Mouse (Mus musculus) megakaryocyte, adult 5-6 weeks (primary cell): ENCODE measurements around the gene Dlat. TPM values are rescaled to one million over a fixed set of nuclear protein-coding genes. Genes with fewer than 3 reads are reported as not detected.

ENCODE experiments used
- ATAC-seq: 2 replicates; pipeline ENCODE4 v1.8.0; 2016; ENCODE audit warnings: mild to moderate bottlenecking, inconsistent platforms; ENCODE audit not compliant: poor library complexity, severe bottlenecking
- total RNA-seq, 2 experiments: library from RNA; stranded (forward) in 1 of 2; stranded (reverse) in 1 of 2; fragments of 153-499, 151-499 nt in 1 of 2; fragments of 221-1000, 200-1000 nt in 1 of 2; gene quantifications; 2 replicates each; pipeline versions ENCODE4 v1.2.3 to v1.2.4; 2015 to 2017

Gene Dlat
- total RNA-seq (2015) (27.6 and 28.5 TPM in 2 replicates), total RNA-seq (2017) (21.7 and 34.4 TPM in 2 replicates)

GRCm38 (mm10) chr9:50659392-50660217 is at the start of gene Dlat:
TSS of gene Dlat (minus strand) at chr9:50659780.
- peak; percentile 94 for ATAC-seq

GRCm38 (mm10) chr9:50709108-50709507 is 49.5 kb upstream of the Dlat start:
- ATAC-seq = no peak

GRCm38 (mm10) chr9:50704907-50705306 is 45.3 kb upstream of the Dlat start:
- no peak for ATAC-seq

GRCm38 (mm10) chr9:50700921-50701691 is 41.5 kb upstream of the Dlat start:
- ATAC-seq = no peak

GRCm38 (mm10) chr9:50698418-50699409 is 39.1 kb upstream of the Dlat start:
- ATAC-seq = peak; percentile 47; the same call in 1 of the 2 replicates

GRCm38 (mm10) chr9:50697706-50698041 is 38.1 kb upstream of the Dlat start:
- peak; percentile 60 for ATAC-seq

- no peak for ATAC-seq
Measured at GRCm38 (mm10) chr9:50696851-50697705, 37.5 kb upstream of the Dlat start.

- no peak for ATAC-seq
Measured at GRCm38 (mm10) chr9:50695153-50695552, 35.6 kb upstream of the Dlat start.

GRCm38 (mm10) chr9:50693631-50694030 is 34.1 kb upstream of the Dlat start:
- ATAC-seq = peak; percentile 56; the same call in 1 of the 2 replicates

GRCm38 (mm10) chr9:50692626-50693580 is 33.3 kb upstream of the Dlat start:
- no peak for ATAC-seq

- ATAC-seq = 0 out of 2 replicates have a peak, but pooled peaks have one; percentile 27
Measured at GRCm38 (mm10) chr9:50686866-50687652, 27.5 kb upstream of the Dlat start.

GRCm38 (mm10) chr9:50681727-50682126 is 22.1 kb upstream of the Dlat start:
- peak; percentile 56; the same call in 1 of the 2 replicates for ATAC-seq

- no peak for ATAC-seq
Measured at GRCm38 (mm10) chr9:50679406-50679805, 19.8 kb upstream of the Dlat start.

- ATAC-seq = no peak
Measured at GRCm38 (mm10) chr9:50674771-50675170, 15.2 kb upstream of the Dlat start.

- ATAC-seq = peak; percentile 95
Measured at GRCm38 (mm10) chr9:50670690-50671089, 11.1 kb upstream of the Dlat start.

- no peak for ATAC-seq
Measured at GRCm38 (mm10) chr9:50667579-50668498, 8.3 kb upstream of the Dlat start.

GRCm38 (mm10) chr9:50666442-50666841 is 6.9 kb upstream of the Dlat start:
- no peak for ATAC-seq
